Mouse (Mus musculus) hindbrain, postnatal 0 days (tissue): ENCODE measurements around the gene Cdh4. TPM values are rescaled to one million over a fixed set of nuclear protein-coding genes. Genes with fewer than 3 reads are reported as not detected.

ENCODE experiments used
- ATAC-seq: fragments of 200-750 bp; cut with Nextera tagmentation; 2 replicates; pipeline ENCODE4 v1.8.0; 2017; ENCODE audit warnings: mild to moderate bottlenecking, moderate TSS enrichment, moderate library complexity
- DNase-seq: peaks from one replicate; pipeline ENCODE4 v3.0.0-alpha.2; 2015; ENCODE audit warnings: low spot score
- H3K27ac ChIP-seq: fragments of 300-500 bp; sonication (generic); 2 replicates; pipeline ENCODE4 v1.5.1; 2014; ENCODE audit warnings: mild to moderate bottlenecking
- H3K27me3 ChIP-seq: fragments of 300-500 bp; sonication (generic); 2 replicates; pipeline ENCODE4 v1.6.1; 2014; ENCODE audit warnings: low read length, mixed read lengths; ENCODE audit not compliant: insufficient read depth
- H3K36me3 ChIP-seq: fragments of 300-500 bp; sonication (generic); 2 replicates; pipeline ENCODE4 v1.6.1; 2014; ENCODE audit warnings: low read length, mixed read lengths; ENCODE audit not compliant: insufficient read depth
- H3K4me1 ChIP-seq: fragments of 300-500 bp; sonication (generic); 2 replicates; pipeline ENCODE4 v1.6.1; 2014; ENCODE audit warnings: antibody characterized with exemption, low read length, mixed read lengths; ENCODE audit not compliant: insufficient read depth
- H3K4me2 ChIP-seq: fragments of 300-500 bp; sonication (generic); 2 replicates; pipeline ENCODE4 v1.6.1; 2014; ENCODE audit warnings: low read depth, mild to moderate bottlenecking, low read length, moderate library complexity, mixed read lengths
- H3K4me3 ChIP-seq: fragments of 300-500 bp; sonication (generic); 2 replicates; pipeline ENCODE4 v1.5.1; 2014; ENCODE audit warnings: low read length
- H3K9ac ChIP-seq: fragments of 300-500 bp; sonication (generic); replicated peaks from 2 replicates; pipeline ENCODE4 v1.6.1; 2014; ENCODE audit warnings: mild to moderate bottlenecking, low read length, moderate library complexity, mixed read lengths
- H3K9me3 ChIP-seq: fragments of 300-500 bp; sonication (generic); 2 replicates; pipeline ENCODE4 v1.6.1; 2016; ENCODE audit warnings: low read length, mixed read lengths
- CTCF ChIP-seq: IDR thresholded peaks from 2 replicates; pipeline ENCODE4 v1.5.1; 2016; ENCODE audit warnings: antibody characterized with exemption, control low read depth, low read depth
- WGBS: fragments of 180-500 bp; shearing (Covaris S2); extraction: QIAGEN DNeasy Blood & Tissue Kit; methylation state at CpG from one replicate; pipeline ENCODE4 v1.1.7; 2014; 5-methylcytosine and 5-hydroxymethylcytosine counted together
- polyA plus RNA-seq: library from polyadenylated mRNA; unstranded; fragments of >200 nt; fragmentation: Nextera tagmentation; extraction: Ambion mirVana; gene quantifications from 2 replicates; pipeline ENCODE4 v1.2.1, GENCODE M21; 2015
- total RNA-seq: library from RNA; depleted of rRNA; stranded (reverse); fragments of >200 nt; gene quantifications from 2 replicates; pipeline ENCODE4 v1.2.3, GENCODE M21; 2014

Gene Cdh4
- total and polyA plus RNA-seq, 2 experiments from 2014 or later: 42.1 to 66.8 TPM

- 62% methylated on average over 5 of the region's 5 CpGs for WGBS
- Histone ChIP-seq H3K9ac (no peak overlapping the region), H3K9me3 (no peaks in the 10 kb centered on the region), H3K36me3 (no peaks in the 10 kb centered on the region), H3K27ac (no peak overlapping the region), H3K4me2 (no peak overlapping the region), H3K4me3 (no peak overlapping the region), H3K27me3 (no peaks in the 10 kb centered on the region), H3K4me1 (no peaks in the 10 kb centered on the region)
- DNase-seq: no peak
- no peak for TF ChIP-seq CTCF
- ATAC-seq: no peak
These were observed 105.4 kb downstream of the Cdh4 start for GRCm38 (mm10) chr2:179547627-179548026.

- 82% methylated on average over 4 of the region's 4 CpGs for WGBS
- Histone ChIP-seq H3K9ac (no peak overlapping the region), H3K27me3 (no peaks in the 10 kb centered on the region), H3K4me3 (no peak overlapping the region), H3K9me3 (no peaks in the 10 kb centered on the region), H3K27ac (no peak overlapping the region), H3K4me1 (no peaks in the 10 kb centered on the region), H3K36me3 (no peaks in the 10 kb centered on the region), H3K4me2 (no peak overlapping the region)
- no peak for ATAC-seq
- no peak for DNase-seq
- no peak for TF ChIP-seq CTCF
These were observed 113.7 kb downstream of the Cdh4 start for GRCm38 (mm10) chr2:179555928-179556327.

- Histone ChIP-seq H3K9ac (no peak overlapping the region), H3K36me3 (no peaks in the 10 kb centered on the region), H3K4me3 (no peak overlapping the region), H3K27ac (no peak overlapping the region), H3K4me1 (no peaks in the 10 kb centered on the region), H3K9me3 (no peaks in the 10 kb centered on the region), H3K4me2 (no peak overlapping the region), H3K27me3 (no peaks in the 10 kb centered on the region)
- no peak for TF ChIP-seq CTCF
- DNase-seq (no peak), ATAC-seq (no peak)
- WGBS: 82% methylated on average over 2 of the region's 2 CpGs
These were observed 120.1 kb downstream of the Cdh4 start for GRCm38 (mm10) chr2:179562350-179562749.

GRCm38 (mm10) chr2:179565611-179566010 lies 123.4 kb downstream of the Cdh4 start:
- Histone ChIP-seq H3K4me2 (0 out of 2 replicates have a peak overlapping the region, but pooled peaks have one; percentile 19), H3K27ac (no peak overlapping the region), H3K9me3 (no peaks in the 10 kb centered on the region), H3K9ac (0 out of 2 replicates have a peak overlapping the region, but pooled peaks have one; percentile 28), H3K36me3 (no peaks in the 10 kb centered on the region), H3K27me3 (no peaks in the 10 kb centered on the region), H3K4me1 (peaks cover 12% of the 10 kb centered on the region; the same call in 1 of the 2 replicates), H3K4me3 (no peak overlapping the region)
- DNase-seq: peak; percentile 41
- 34% methylated on average over 12 of the region's 12 CpGs for WGBS
- ATAC-seq: no peak
- no peak for TF ChIP-seq CTCF

- DNase-seq (no peak), ATAC-seq (no peak)
- peaks cover 19% of the 10 kb centered on the region; the same call in 1 of the 2 replicates for H3K4me1 ChIP-seq
- H3K4me3 ChIP-seq: no peak overlapping the region
- H3K36me3 ChIP-seq: no peaks in the 10 kb centered on the region
- H3K9me3 ChIP-seq: no peaks in the 10 kb centered on the region
- no peak overlapping the region for H3K27ac ChIP-seq
- H3K4me2 ChIP-seq: no peak overlapping the region
- no peak overlapping the region for H3K9ac ChIP-seq
- WGBS: 94% methylated on average over 8 of the region's 8 CpGs
- no peaks in the 10 kb centered on the region for H3K27me3 ChIP-seq
- no peak for TF ChIP-seq CTCF
These were observed 125.7 kb downstream of the Cdh4 start for GRCm38 (mm10) chr2:179567886-179568285.

GRCm38 (mm10) chr2:179569171-179569570 lies 126.9 kb downstream of the Cdh4 start:
- WGBS: 56% methylated on average over 10 of the region's 10 CpGs
- Histone ChIP-seq H3K9me3 (no peaks in the 10 kb centered on the region), H3K36me3 (no peaks in the 10 kb centered on the region), H3K4me2 (no peak overlapping the region), H3K9ac (no peak overlapping the region), H3K27ac (no peak overlapping the region), H3K4me3 (no peak overlapping the region), H3K4me1 (peaks cover 19% of the 10 kb centered on the region; the same call in 1 of the 2 replicates), H3K27me3 (no peaks in the 10 kb centered on the region)
- DNase-seq (peak; percentile 30), ATAC-seq (no peak)
- no peak for TF ChIP-seq CTCF

GRCm38 (mm10) chr2:179571175-179571769 lies 129.0 kb downstream of the Cdh4 start:
- no peak overlapping the region for H3K4me3 ChIP-seq
- ATAC-seq: peak; percentile 60; the same call in 1 of the 2 replicates
- H3K36me3 ChIP-seq: no peaks in the 10 kb centered on the region
- H3K9ac ChIP-seq: no peak overlapping the region
- peak; percentile 44 for TF ChIP-seq CTCF
- no peaks in the 10 kb centered on the region for H3K9me3 ChIP-seq
- no peak overlapping the region for H3K4me2 ChIP-seq
- peak; percentile 60 for DNase-seq
- no peaks in the 10 kb centered on the region for H3K27me3 ChIP-seq
- no peak overlapping the region for H3K27ac ChIP-seq
- H3K4me1 ChIP-seq: peaks cover 19% of the 10 kb centered on the region; the same call in 1 of the 2 replicates
- WGBS: 24% methylated on average over 6 of the region's 6 CpGs
